15 mouse cellular contexts compared by ENCODE assay signal in the genomic region with DNA sequence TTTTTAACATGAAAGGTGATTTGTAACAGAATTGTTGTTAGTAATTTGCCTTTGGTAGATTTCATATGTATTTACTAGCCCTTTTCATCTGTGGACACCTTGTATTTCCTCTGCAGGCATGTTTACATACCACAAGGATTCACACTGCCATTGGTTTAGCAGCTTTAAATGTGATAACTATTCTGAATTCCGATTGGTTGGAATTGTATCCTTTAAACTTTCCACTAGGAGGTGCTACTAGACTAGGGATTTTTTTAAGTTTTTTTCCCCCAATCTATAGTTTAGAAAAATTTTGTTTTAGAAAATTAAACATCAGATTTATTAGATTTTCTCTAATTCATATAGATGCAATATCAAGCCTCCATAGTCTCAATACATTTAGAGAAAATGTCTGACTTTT. TPM values are rescaled to one million over a fixed set of nuclear protein-coding genes. Genes with fewer than 3 reads are reported as not detected.
DNase-seq lines count a peak whose midpoint lies in the region; ATAC-seq and TF ChIP-seq lines count a peak whose summit lies in the region.
"Had no signal": no experiment of that assay in that cellular context is flagged by ENCODE, and none has a peak within 500 bp of the region (broad histone marks: within the 10 kb centered on the region; RNA-seq: fewer than 3 reads in every experiment).

No protein-coding gene starts in this region.

- no peak overlapping the region for H3K9ac ChIP-seq in heart, postnatal 0 days (replicated peaks; ENCODE audit: low read depth, low read length)
- H3K9ac ChIP-seq in lung, embryonic 14.5 days, result no peak overlapping the region
- H3K9ac ChIP-seq: liver, embryonic 13.5 days had no signal

- no peak overlapping the region for H3K27ac ChIP-seq in heart, postnatal 0 days (ENCODE audit: low read depth)
- no peak overlapping the region for H3K27ac ChIP-seq in lung, embryonic 14.5 days (ENCODE audit: low read depth)
- H3K27ac ChIP-seq: liver, embryonic 13.5 days had no signal

- peak; percentile 51 for TF ChIP-seq CTCF in heart, postnatal 0 days (IDR thresholded peaks at IDR 0.05; ENCODE audit: low read depth)
- TF ChIP-seq CTCF in lung, embryonic 14.5 days (IDR thresholded peaks at IDR 0.05; ENCODE audit: low read depth), result peak; percentile 52

- H3K9me3 ChIP-seq in heart, postnatal 0 days (replicated peaks; ENCODE audit: control insufficient read depth, low read length), result no peaks in the 10 kb centered on the region
- no peaks in the 10 kb centered on the region for H3K9me3 ChIP-seq in lung, embryonic 14.5 days (ENCODE audit: low read depth, low read length)
- H3K9me3 ChIP-seq: liver, embryonic 13.5 days had no signal

- no peak for ATAC-seq in heart, postnatal 0 days (ENCODE audit: insufficient read depth, low read depth)
- no peak for ATAC-seq in lung, embryonic 14.5 days (ENCODE audit: insufficient read depth)

- no peaks in the 10 kb centered on the region for H3K4me1 ChIP-seq in heart, postnatal 0 days (ENCODE audit: control insufficient read depth, insufficient read depth)
- no peaks in the 10 kb centered on the region for H3K4me1 ChIP-seq in lung, embryonic 14.5 days (ENCODE audit: insufficient read depth)

- no peak overlapping the region for H3K4me2 ChIP-seq in heart, postnatal 0 days (ENCODE audit: low read depth, low read length)
- H3K4me2 ChIP-seq in lung, embryonic 14.5 days, result no peak overlapping the region
- H3K4me2 ChIP-seq: liver, embryonic 13.5 days had no signal

- 27% methylated on average over 1 of the region's 1 CpGs for WGBS in heart, postnatal 0 days
- 13% methylated on average over 1 of the region's 1 CpGs for WGBS in lung, embryonic 14.5 days

- no peaks in the 10 kb centered on the region; the same call in 1 of the 2 replicates for H3K36me3 ChIP-seq in heart, postnatal 0 days (replicated peaks; ENCODE audit: control insufficient read depth, insufficient read depth, low read length)
- no peaks in the 10 kb centered on the region for H3K36me3 ChIP-seq in lung, embryonic 14.5 days (ENCODE audit: insufficient read depth)
- H3K36me3 ChIP-seq: liver, embryonic 13.5 days had no signal

- TF ChIP-seq EP300 in heart, postnatal 0 days (IDR thresholded peaks at IDR 0.05; ENCODE audit: low read depth), result no peak

- H3K27me3 ChIP-seq in heart, postnatal 0 days (ENCODE audit: control insufficient read depth, insufficient read depth, low read length), result no peaks in the 10 kb centered on the region
- no peaks in the 10 kb centered on the region for H3K27me3 ChIP-seq in lung, embryonic 14.5 days (ENCODE audit: insufficient read depth, low read length)
- H3K27me3 ChIP-seq: liver, embryonic 13.5 days had no signal

- intact Hi-C loops in heart, postnatal 25 days (cut with DNase I), result loop anchor here (10.0 kb wide), 1 partner anchor 269 kb away; no protein-coding TSS in a partner anchor

- DNase-seq in heart, postnatal 0 days (ENCODE audit: low spot score), result peak; percentile 57
- DNase-seq in heart, postnatal 25 days (ENCODE audit: low spot score), result no peak
- DNase-seq in lung, embryonic 14.5 days, result peak; percentile 81
- no peak for DNase-seq in lung, postnatal 25 days (ENCODE audit: low spot score)
- peak; percentile 56 for DNase-seq in NIH3T3 (ENCODE audit: low read depth)
- DNase-seq in mesoderm, embryonic 11.5 days (ENCODE audit: low read depth, low spot score), result peak; percentile 10
- DNase-seq in adrenal gland, postnatal 10 days, result no peak
- no peak for DNase-seq in cerebellum, adult 9-11 months
- DNase-seq: cerebellum, adult 9-10 months; heart, adult 11 months; heart, postnatal 4 days; kidney, adult 11 months; kidney, postnatal 4 days; liver, embryonic 13.5 days; spleen, adult 18-20 months had no signal

- no peak overlapping the region for H3K4me3 ChIP-seq in heart, postnatal 0 days (ENCODE audit: low read depth, low read length)
- H3K4me3 ChIP-seq in lung, embryonic 14.5 days (ENCODE audit: low read depth, low read length), result no peak overlapping the region
- H3K4me3 ChIP-seq: liver, embryonic 13.5 days had no signal

RNA-seq across cellular contexts. Expression of a gene that starts 51.8 kb away (rescaled TPM):
- total RNA-seq in heart, postnatal 0 days (2014; rRNA removed; ENCODE audit: low replicate concordance), result 3.9 and 5.3 TPM in 2 replicates
- polyA plus RNA-seq in heart, postnatal 0 days (2015; fragmentation: Nextera tagmentation; extraction: Ambion mirVana), result 1.7 and 1.9 TPM in 2 replicates
- 1 to 10 TPM; 1.6 to 1.8 TPM for total RNA-seq in heart, postnatal 25 days (2021)
- polyA plus RNA-seq in lung, embryonic 14.5 days (2014; fragmentation: Nextera tagmentation; extraction: Ambion mirVana), result 4.8 and 5.2 TPM in 2 replicates
- total RNA-seq in adrenal gland, postnatal 10 days (2021), result 1 to 10 TPM; 2.4 to 2.6 TPM

Comparison
In these comparisons a context has a peak if more than half of its experiments do, and no peak if none do; other contexts are left out.
1. DNase-seq: peak in heart, postnatal 0 days (single experiment), lung, embryonic 14.5 days (single experiment), NIH3T3 (single experiment) and mesoderm, embryonic 11.5 days (single experiment); none in heart, postnatal 25 days (single experiment), lung, postnatal 25 days (single experiment), adrenal gland, postnatal 10 days (single experiment) and cerebellum, adult 9-11 months (single experiment).